Mouse (Mus musculus): ENCODE measurements at regions not wholly inside any gene's neighbourhood (a gene's known extent, or its start where the extent isn't known, plus 50 kb on each side); places are given as distances from the start of the nearest gene placed in this dataset.

DNA sequence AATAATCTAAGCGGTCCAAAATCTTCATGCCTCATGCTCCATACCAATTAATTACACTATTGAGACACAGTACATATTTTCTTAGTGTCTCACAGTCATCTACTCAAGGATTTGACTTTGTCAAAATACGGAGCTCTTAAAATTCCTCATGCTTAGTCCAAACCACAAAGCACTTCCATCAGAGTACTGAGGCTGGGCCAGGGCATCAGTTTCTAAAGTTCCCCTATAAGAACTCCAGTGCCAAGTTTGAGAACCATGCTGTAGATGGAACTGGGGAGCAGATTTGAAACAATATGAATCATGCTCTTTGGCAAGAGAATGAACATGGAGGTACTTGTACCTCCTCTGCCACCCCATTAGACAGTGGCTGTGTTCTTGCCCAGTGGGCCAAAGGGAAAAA, 176.9 kb downstream of the Ahr start:
- WGBS = 96% methylated on average over 2 of the region's 2 CpGs
- no peak for DNase-seq
- Histone ChIP-seq H3K4me1 (ENCODE audit: control insufficient read depth, insufficient read depth, low read length) (no peaks in the 10 kb centered on the region), H3K27ac (ENCODE audit: insufficient read depth, low read length) (no peak overlapping the region), H3K27me3 (ENCODE audit: control insufficient read depth, insufficient read depth, low read length) (no peaks in the 10 kb centered on the region), H3K4me3 (replicated peaks; ENCODE audit: insufficient read depth, low read depth, low read length) (no peak overlapping the region)
- TF ChIP-seq POLR2A (IDR thresholded peaks at IDR 0.05; ENCODE audit: borderline replicate concordance, insufficient read depth, low read length) (no peak), CTCF (IDR thresholded peaks at IDR 0.05; ENCODE audit: borderline replicate concordance, insufficient read depth, low read depth, low read length) (no peak)

- TF ChIP-seq POLR2A (IDR thresholded peaks at IDR 0.05; ENCODE audit: borderline replicate concordance, insufficient read depth, low read length) = no peak
- TF ChIP-seq CTCF (IDR thresholded peaks at IDR 0.05; ENCODE audit: borderline replicate concordance, insufficient read depth, low read depth, low read length) = no peak
- Histone ChIP-seq H3K4me1 (ENCODE audit: control insufficient read depth, insufficient read depth, low read length) (no peaks in the 10 kb centered on the region), H3K27me3 (ENCODE audit: control insufficient read depth, insufficient read depth, low read length) (no peaks in the 10 kb centered on the region), H3K4me3 (replicated peaks; ENCODE audit: insufficient read depth, low read depth, low read length) (no peak overlapping the region), H3K27ac (ENCODE audit: insufficient read depth, low read length) (no peak overlapping the region)
- WGBS = 94% methylated on average over 4 of the region's 4 CpGs
- DNase-seq = no peak
These were observed 196.5 kb downstream of the Ahr start for GRCm38 (mm10) chr12:35338191-35338954.

- Histone ChIP-seq H3K27ac (ENCODE audit: insufficient read depth, low read length) (no peak overlapping the region), H3K4me3 (replicated peaks; ENCODE audit: insufficient read depth, low read depth, low read length) (no peak overlapping the region), H3K4me1 (ENCODE audit: control insufficient read depth, insufficient read depth, low read length) (no peaks in the 10 kb centered on the region), H3K27me3 (ENCODE audit: control insufficient read depth, insufficient read depth, low read length) (no peaks in the 10 kb centered on the region)
- no peak for TF ChIP-seq POLR2A (IDR thresholded peaks at IDR 0.05; ENCODE audit: borderline replicate concordance, insufficient read depth, low read length)
- no peak for TF ChIP-seq CTCF (IDR thresholded peaks at IDR 0.05; ENCODE audit: borderline replicate concordance, insufficient read depth, low read depth, low read length)
- no peak for DNase-seq
These were observed 198.5 kb downstream of the Ahr start for GRCm38 (mm10) chr12:35336314-35336713.

- no peak for TF ChIP-seq CTCF (IDR thresholded peaks at IDR 0.05; ENCODE audit: borderline replicate concordance, insufficient read depth, low read depth, low read length)
- no peak for TF ChIP-seq POLR2A (IDR thresholded peaks at IDR 0.05; ENCODE audit: borderline replicate concordance, insufficient read depth, low read length)
- Histone ChIP-seq H3K27me3 (ENCODE audit: control insufficient read depth, insufficient read depth, low read length) (no peaks in the 10 kb centered on the region), H3K27ac (ENCODE audit: insufficient read depth, low read length) (no peak overlapping the region), H3K4me3 (replicated peaks; ENCODE audit: insufficient read depth, low read depth, low read length) (no peak overlapping the region), H3K4me1 (ENCODE audit: control insufficient read depth, insufficient read depth, low read length) (no peaks in the 10 kb centered on the region)
- WGBS = 60% methylated on average over 10 of the region's 10 CpGs
- no peak for DNase-seq
These were observed 200.3 kb downstream of the Ahr start for GRCm38 (mm10) chr12:35334344-35335075.

DNA sequence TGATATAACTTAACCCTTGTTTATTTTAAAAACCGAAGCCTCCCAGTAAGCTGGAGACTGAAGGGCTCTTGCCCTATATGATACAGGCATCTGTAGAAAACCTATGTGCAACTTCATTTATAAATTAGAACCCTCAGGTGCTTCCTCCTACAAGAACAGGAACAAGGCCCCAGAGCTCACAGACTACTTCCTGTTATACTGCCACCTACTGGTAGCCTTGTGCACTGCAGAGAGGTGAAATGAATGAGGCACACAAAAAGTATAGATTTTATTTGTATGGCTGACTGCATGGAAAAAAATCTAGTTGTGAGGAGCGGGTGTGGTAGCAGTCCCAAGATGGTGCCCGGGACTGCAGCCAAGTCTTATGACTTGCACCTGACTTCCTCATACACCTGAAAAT, 203.5 kb downstream of the Ahr start:
- WGBS = 97% methylated on average over 3 of the region's 3 CpGs
- Histone ChIP-seq H3K27me3 (ENCODE audit: control insufficient read depth, insufficient read depth, low read length) (no peaks in the 10 kb centered on the region), H3K4me1 (ENCODE audit: control insufficient read depth, insufficient read depth, low read length) (no peaks in the 10 kb centered on the region), H3K27ac (ENCODE audit: insufficient read depth, low read length) (no peak overlapping the region), H3K4me3 (replicated peaks; ENCODE audit: insufficient read depth, low read depth, low read length) (no peak overlapping the region)
- no peak for DNase-seq
- TF ChIP-seq POLR2A (IDR thresholded peaks at IDR 0.05; ENCODE audit: borderline replicate concordance, insufficient read depth, low read length) (no peak), CTCF (IDR thresholded peaks at IDR 0.05; ENCODE audit: borderline replicate concordance, insufficient read depth, low read depth, low read length) (no peak)

DNA sequence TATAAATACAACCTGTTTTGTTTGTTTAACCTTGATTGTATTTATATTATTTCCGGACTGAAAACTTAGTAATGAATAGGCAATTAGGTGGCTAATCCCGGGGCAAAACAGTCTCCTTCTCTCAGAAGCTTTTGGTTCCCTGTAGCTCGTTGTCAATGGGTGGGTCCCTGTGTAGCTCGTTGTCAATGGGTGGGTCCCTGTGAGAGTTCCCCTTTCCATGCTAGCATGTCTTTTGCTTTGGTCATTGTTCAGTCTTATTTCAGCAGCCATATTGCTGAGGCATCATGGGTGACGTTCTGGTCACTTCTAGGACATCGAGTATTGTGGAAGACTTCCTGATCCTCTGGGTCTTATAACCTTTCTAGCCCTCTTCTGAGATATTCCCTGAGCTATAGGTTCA, 205.1 kb downstream of the Ahr start:
- no peak for TF ChIP-seq POLR2A (IDR thresholded peaks at IDR 0.05; ENCODE audit: borderline replicate concordance, insufficient read depth, low read length)
- WGBS = 81% methylated on average over 6 of the region's 6 CpGs
- Histone ChIP-seq H3K27me3 (ENCODE audit: control insufficient read depth, insufficient read depth, low read length) (no peaks in the 10 kb centered on the region), H3K4me1 (ENCODE audit: control insufficient read depth, insufficient read depth, low read length) (no peaks in the 10 kb centered on the region), H3K4me3 (replicated peaks; ENCODE audit: insufficient read depth, low read depth, low read length) (no peak overlapping the region), H3K27ac (ENCODE audit: insufficient read depth, low read length) (no peak overlapping the region)
- DNase-seq = no peak

DNA sequence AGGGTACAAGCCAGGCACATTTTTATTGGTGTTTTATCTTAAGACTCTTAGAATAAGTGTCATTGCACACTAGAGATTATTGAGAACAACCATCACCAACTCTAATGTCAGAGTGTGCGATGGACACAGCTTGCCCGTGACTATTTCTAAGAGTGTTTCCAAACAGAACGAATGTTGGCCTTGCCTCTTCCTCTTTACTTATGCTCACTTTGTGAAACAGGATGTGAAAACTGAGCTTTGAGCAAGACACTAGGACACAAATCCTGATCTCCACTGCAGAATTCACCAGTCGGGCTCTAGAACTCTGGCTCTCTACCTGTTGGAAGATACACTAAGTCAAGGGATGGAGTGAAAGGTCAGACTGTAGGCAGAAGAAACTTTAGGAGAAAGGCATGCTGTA, 215.3 kb downstream of the Ahr start:
- TF ChIP-seq CTCF (IDR thresholded peaks at IDR 0.05; ENCODE audit: borderline replicate concordance, insufficient read depth, low read depth, low read length) = no peak
- no peak for TF ChIP-seq POLR2A (IDR thresholded peaks at IDR 0.05; ENCODE audit: borderline replicate concordance, insufficient read depth, low read length)
- no peak for DNase-seq
- Histone ChIP-seq H3K4me1 (ENCODE audit: control insufficient read depth, insufficient read depth, low read length) (no peaks in the 10 kb centered on the region), H3K4me3 (replicated peaks; ENCODE audit: insufficient read depth, low read depth, low read length) (no peak overlapping the region), H3K27ac (ENCODE audit: insufficient read depth, low read length) (no peak overlapping the region), H3K27me3 (ENCODE audit: control insufficient read depth, insufficient read depth, low read length) (no peaks in the 10 kb centered on the region)
- 93% methylated on average over 4 of the region's 4 CpGs for WGBS

- WGBS = 90% methylated on average over 3 of the region's 3 CpGs
These were observed 217.8 kb downstream of the Ahr start for GRCm38 (mm10) chr12:35317046-35317445.

More at GRCm38 (mm10) chr12:35317046-35317445, 217.8 kb downstream of the Ahr start:
- Histone ChIP-seq H3K27ac (ENCODE audit: insufficient read depth, low read length) (no peak overlapping the region), H3K4me1 (ENCODE audit: control insufficient read depth, insufficient read depth, low read length) (no peaks in the 10 kb centered on the region), H3K27me3 (ENCODE audit: control insufficient read depth, insufficient read depth, low read length) (no peaks in the 10 kb centered on the region), H3K4me3 (replicated peaks; ENCODE audit: insufficient read depth, low read depth, low read length) (no peak overlapping the region)
- no peak for TF ChIP-seq CTCF (IDR thresholded peaks at IDR 0.05; ENCODE audit: borderline replicate concordance, insufficient read depth, low read depth, low read length)
- TF ChIP-seq POLR2A (IDR thresholded peaks at IDR 0.05; ENCODE audit: borderline replicate concordance, insufficient read depth, low read length) = no peak
- DNase-seq = no peak

All from cerebellum, adult 2 months (tissue).